Mouse (Mus musculus) hindbrain, embryonic 16.5 days (tissue): ENCODE results near the gene Ltv1. TPM values are rescaled to one million over a fixed set of nuclear protein-coding genes. Genes with fewer than 3 reads are reported as not detected.
A peak's percentile ranks its signal among the peaks of the same experiment; 100 is the strongest.

Experiments used
- ATAC-seq: fragments of 200-750 bp; cut with Nextera tagmentation; 2 replicates; pipeline ENCODE4 v1.8.0; 2017; ENCODE audit warnings: moderate TSS enrichment, moderate library complexity
- H3K27ac ChIP-seq: fragments of 300-500 bp; sonication (generic); 2 replicates; pipeline ENCODE4 v1.5.1; 2014; ENCODE audit warnings: low read depth, mild to moderate bottlenecking, control low read depth, low read length, moderate library complexity
- H3K27me3 ChIP-seq: fragments of 300-500 bp; sonication (generic); replicated peaks from 2 replicates; pipeline ENCODE4 v1.6.1; 2014; ENCODE audit warnings: low read length; ENCODE audit not compliant: control insufficient read depth, insufficient read depth
- H3K36me3 ChIP-seq: fragments of 300-500 bp; sonication (generic); 2 replicates; pipeline ENCODE4 v1.6.1; 2014; ENCODE audit warnings: mild to moderate bottlenecking, low read length, moderate library complexity, mixed read lengths; ENCODE audit not compliant: control insufficient read depth, insufficient read depth
- H3K4me1 ChIP-seq: fragments of 300-500 bp; sonication (generic); 2 replicates; pipeline ENCODE4 v1.6.1; 2014; ENCODE audit warnings: low read depth, low read length; ENCODE audit not compliant: control insufficient read depth, insufficient read depth
- H3K4me2 ChIP-seq: fragments of 300-500 bp; sonication (generic); 2 replicates; pipeline ENCODE4 v1.6.1; 2014; ENCODE audit warnings: mild to moderate bottlenecking, low read length, control low read depth, moderate library complexity
- H3K4me3 ChIP-seq: fragments of 300-500 bp; sonication (generic); 2 replicates; pipeline ENCODE4 v1.5.1; 2014; ENCODE audit warnings: mild to moderate bottlenecking, low read length, control low read depth, moderate library complexity
- H3K9ac ChIP-seq: fragments of 300-500 bp; sonication (generic); 2 replicates; pipeline ENCODE4 v1.6.1; 2014; ENCODE audit warnings: low read depth, mild to moderate bottlenecking, control low read depth, low read length, moderate library complexity
- H3K9me3 ChIP-seq: fragments of 300-500 bp; sonication (generic); 2 replicates; pipeline ENCODE4 v1.6.1; 2014; ENCODE audit warnings: mild to moderate bottlenecking, low read length, moderate library complexity; ENCODE audit not compliant: control insufficient read depth
- WGBS: fragments of 180-500 bp; shearing (Covaris S2); extraction: QIAGEN DNeasy Blood & Tissue Kit; methylation state at CpG from one replicate; pipeline ENCODE4 v1.1.7; 2014; 5-methylcytosine and 5-hydroxymethylcytosine counted together
- polyA plus RNA-seq: library from polyadenylated mRNA; unstranded; fragments of >200 nt; fragmentation: Nextera tagmentation; extraction: Ambion mirVana; gene quantifications from 2 replicates; pipeline ENCODE4 v1.2.1, GENCODE M21; 2015

The Ltv1 gene
- polyA plus RNA-seq, 1 experiment from 2014 or later, result 30.8 TPM

- WGBS, result 60% methylated on average over 7 of the region's 7 CpGs
- no peak within 1 kb of the TSS for H3K27ac ChIP-seq
- no peak within 1 kb of the TSS for H3K4me3 ChIP-seq
- no peak for ATAC-seq
- no peaks in the 10 kb centered on the region for H3K9me3 ChIP-seq
- peaks cover 27% of the 10 kb centered on the region for H3K36me3 ChIP-seq
- no peaks in the 10 kb centered on the region for H3K4me1 ChIP-seq
- no peaks in the 10 kb centered on the region for H3K27me3 ChIP-seq
- no peak within 1 kb of the TSS for H3K9ac ChIP-seq
- no peak within 1 kb of the TSS for H3K4me2 ChIP-seq
Observed at GRCm38 (mm10) chr10:13177973-13178624, 14.9 kb downstream of the Ltv1 start, which contains the start of gene Zc2hc1b. Gene Zc2hc1b (minus strand): TSS chr10:13178023.

- H3K36me3 ChIP-seq, result peaks cover 21% of the 10 kb centered on the region
- H3K4me3 ChIP-seq, result no peak overlapping the region
- H3K9ac ChIP-seq, result no peak overlapping the region
- H3K27ac ChIP-seq, result no peak overlapping the region
- H3K4me2 ChIP-seq, result no peak overlapping the region
- no peaks in the 10 kb centered on the region for H3K9me3 ChIP-seq
- no peak for ATAC-seq
- H3K4me1 ChIP-seq, result 0 out of 2 replicates have a peak, but pooled peaks cover 1% of the 10 kb centered on the region
- WGBS, result 93% methylated on average over 7 of the region's 7 CpGs
- no peaks in the 10 kb centered on the region for H3K27me3 ChIP-seq
Observed at GRCm38 (mm10) chr10:13175866-13176265, 17.1 kb downstream of the Ltv1 start.

- no peaks in the 10 kb centered on the region for H3K27me3 ChIP-seq
- no peak overlapping the region for H3K9ac ChIP-seq
- H3K9me3 ChIP-seq, result no peaks in the 10 kb centered on the region
- H3K4me3 ChIP-seq, result no peak overlapping the region
- H3K4me2 ChIP-seq, result no peak overlapping the region
- WGBS, result 62% methylated on average over 10 of the region's 10 CpGs
- H3K36me3 ChIP-seq, result no peaks in the 10 kb centered on the region; the same call in 1 of the 2 replicates
- no peak overlapping the region for H3K27ac ChIP-seq
- peak; percentile 43; the same call in 1 of the 2 replicates for ATAC-seq
- 0 out of 2 replicates have a peak, but pooled peaks cover 2% of the 10 kb centered on the region for H3K4me1 ChIP-seq
Observed at GRCm38 (mm10) chr10:13172798-13173221, 20.2 kb downstream of the Ltv1 start.

- no peaks in the 10 kb centered on the region for H3K27me3 ChIP-seq
- peak; percentile 21; the same call in 1 of the 2 replicates for ATAC-seq
- no peak overlapping the region for H3K4me2 ChIP-seq
- H3K27ac ChIP-seq, result peak overlapping the region; percentile 27; the same call in 1 of the 2 replicates
- H3K9me3 ChIP-seq, result no peaks in the 10 kb centered on the region
- H3K4me1 ChIP-seq, result 0 out of 2 replicates have a peak, but pooled peaks cover 2% of the 10 kb centered on the region
- no peaks in the 10 kb centered on the region; the same call in 1 of the 2 replicates for H3K36me3 ChIP-seq
- 71% methylated on average over 2 of the region's 2 CpGs for WGBS
- no peak overlapping the region for H3K9ac ChIP-seq
- H3K4me3 ChIP-seq, result no peak overlapping the region
Observed at GRCm38 (mm10) chr10:13171461-13171860, 21.5 kb downstream of the Ltv1 start.

GRCm38 (mm10) chr10:13170739-13171448 is 22.1 kb downstream of the Ltv1 start:
- Histone ChIP-seq H3K4me1 (0 out of 2 replicates have a peak, but pooled peaks cover 2% of the 10 kb centered on the region), H3K36me3 (no peaks in the 10 kb centered on the region), H3K27ac (no peak overlapping the region), H3K4me2 (no peak overlapping the region), H3K4me3 (no peak overlapping the region), H3K27me3 (no peaks in the 10 kb centered on the region), H3K9me3 (no peaks in the 10 kb centered on the region), H3K9ac (no peak overlapping the region)
- ATAC-seq, result peak; percentile 91
- WGBS, result 36% methylated on average over 12 of the region's 12 CpGs

- Histone ChIP-seq H3K36me3 (no peaks in the 10 kb centered on the region), H3K4me3 (no peak overlapping the region), H3K9me3 (no peaks in the 10 kb centered on the region), H3K4me1 (0 out of 2 replicates have a peak, but pooled peaks cover 2% of the 10 kb centered on the region), H3K4me2 (no peak overlapping the region), H3K27me3 (no peaks in the 10 kb centered on the region), H3K9ac (no peak overlapping the region), H3K27ac (no peak overlapping the region)
- ATAC-seq, result no peak
- WGBS, result 87% methylated on average over 5 of the region's 5 CpGs
Observed at GRCm38 (mm10) chr10:13168461-13168860, 24.5 kb downstream of the Ltv1 start.

- no peak for ATAC-seq
- Histone ChIP-seq H3K4me1 (no peaks in the 10 kb centered on the region), H3K4me2 (no peak overlapping the region), H3K4me3 (no peak overlapping the region), H3K36me3 (no peaks in the 10 kb centered on the region), H3K27ac (no peak overlapping the region), H3K9ac (no peak overlapping the region), H3K9me3 (0 out of 2 replicates have a peak, but pooled peaks cover 2% of the 10 kb centered on the region), H3K27me3 (no peaks in the 10 kb centered on the region)
- 82% methylated on average over 4 of the region's 4 CpGs for WGBS
Observed at GRCm38 (mm10) chr10:13162031-13162430, 30.9 kb downstream of the Ltv1 start.

GRCm38 (mm10) chr10:13160913-13161312 is 32.1 kb downstream of the Ltv1 start:
- no peak overlapping the region for H3K9ac ChIP-seq
- H3K4me1 ChIP-seq, result no peaks in the 10 kb centered on the region
- H3K9me3 ChIP-seq, result 0 out of 2 replicates have a peak, but pooled peaks cover 2% of the 10 kb centered on the region
- H3K36me3 ChIP-seq, result no peaks in the 10 kb centered on the region
- no peak overlapping the region for H3K4me2 ChIP-seq
- no peak overlapping the region for H3K27ac ChIP-seq
- 97% methylated on average over 4 of the region's 4 CpGs for WGBS
- no peak overlapping the region for H3K4me3 ChIP-seq
- H3K27me3 ChIP-seq, result no peaks in the 10 kb centered on the region
- no peak for ATAC-seq

- H3K9ac ChIP-seq, result no peak overlapping the region
- H3K4me3 ChIP-seq, result no peak overlapping the region
- H3K4me2 ChIP-seq, result no peak overlapping the region
- H3K27me3 ChIP-seq, result no peaks in the 10 kb centered on the region
- no peak for ATAC-seq
- H3K27ac ChIP-seq, result no peak overlapping the region
- H3K36me3 ChIP-seq, result no peaks in the 10 kb centered on the region
- no peaks in the 10 kb centered on the region for H3K4me1 ChIP-seq
- 81% methylated on average over 5 of the region's 5 CpGs for WGBS
- H3K9me3 ChIP-seq, result 0 out of 2 replicates have a peak, but pooled peaks cover 2% of the 10 kb centered on the region
Observed at GRCm38 (mm10) chr10:13155377-13155776, 37.6 kb downstream of the Ltv1 start.
